Mouse (Mus musculus) C2C12 (cell line): ENCODE results near the gene Calcoco1.

ENCODE experiments used
- CEBPB ChIP-seq: IDR thresholded peaks from one replicate; pipeline ENCODE4 v1.6.1; 2011; ENCODE audit warnings: low read depth, mild to moderate bottlenecking, control low read depth, moderate library complexity
- CTCF ChIP-seq: IDR thresholded peaks from one replicate; pipeline ENCODE4 v1.5.1; 2011; ENCODE audit not compliant: control insufficient read depth, insufficient read depth, insufficient read length
- FOSL1 ChIP-seq: IDR thresholded peaks from one replicate; pipeline ENCODE4 v1.8.0; 2011; ENCODE audit warnings: mild to moderate bottlenecking, low read length; ENCODE audit not compliant: poor library complexity, insufficient read depth, severe bottlenecking
- MAX ChIP-seq: IDR thresholded peaks from one replicate; pipeline ENCODE4 v1.6.1; 2011; ENCODE audit warnings: mild to moderate bottlenecking, control low read depth
- MYOD1 ChIP-seq: IDR thresholded peaks from one replicate; pipeline ENCODE4 v1.6.1; 2011; ENCODE audit warnings: low read depth; ENCODE audit not compliant: control insufficient read depth, insufficient read length
- MYOG ChIP-seq: IDR thresholded peaks from one replicate; pipeline ENCODE4 v1.6.1; 2011; ENCODE audit not compliant: control insufficient read depth, insufficient read length; ENCODE audit errors: extremely low read depth
- USF1 ChIP-seq: IDR thresholded peaks from one replicate; pipeline ENCODE4 v1.6.1; 2011; ENCODE audit warnings: low read depth, mild to moderate bottlenecking, control low read depth, moderate library complexity

GRCm38 (mm10) chr15:102671721-102672214, 50.2 kb downstream of the Calcoco1 start:
- TF ChIP-seq CTCF (no peak), USF1 (no peak), MAX (peak; percentile 34), FOSL1 (no peak), MYOG (no peak), CEBPB (no peak), MYOD1 (no peak)
